Mouse (Mus musculus) hindbrain, embryonic 16.5 days (tissue): ENCODE results near the gene Rabif. TPM values are rescaled to one million over a fixed set of nuclear protein-coding genes. Genes with fewer than 3 reads are reported as not detected.
"Not testable (repeated sequence)": the region's sequence is repeated elsewhere in the genome, so short reads cannot be mapped to it uniquely, and the experiment has no call there.

Source experiments
- ATAC-seq: fragments of 200-750 bp; cut with Nextera tagmentation; 2 replicates; pipeline ENCODE4 v1.8.0; 2017; ENCODE audit warnings: moderate TSS enrichment, moderate library complexity
- H3K27ac ChIP-seq: fragments of 300-500 bp; sonication (generic); 2 replicates; pipeline ENCODE4 v1.5.1; 2014; ENCODE audit warnings: low read depth, mild to moderate bottlenecking, control low read depth, low read length, moderate library complexity
- H3K27me3 ChIP-seq: fragments of 300-500 bp; sonication (generic); replicated peaks from 2 replicates; pipeline ENCODE4 v1.6.1; 2014; ENCODE audit warnings: low read length; ENCODE audit not compliant: control insufficient read depth, insufficient read depth
- H3K36me3 ChIP-seq: fragments of 300-500 bp; sonication (generic); 2 replicates; pipeline ENCODE4 v1.6.1; 2014; ENCODE audit warnings: mild to moderate bottlenecking, low read length, moderate library complexity, mixed read lengths; ENCODE audit not compliant: control insufficient read depth, insufficient read depth
- H3K4me1 ChIP-seq: fragments of 300-500 bp; sonication (generic); 2 replicates; pipeline ENCODE4 v1.6.1; 2014; ENCODE audit warnings: low read depth, low read length; ENCODE audit not compliant: control insufficient read depth, insufficient read depth
- H3K4me2 ChIP-seq: fragments of 300-500 bp; sonication (generic); 2 replicates; pipeline ENCODE4 v1.6.1; 2014; ENCODE audit warnings: mild to moderate bottlenecking, low read length, control low read depth, moderate library complexity
- H3K4me3 ChIP-seq: fragments of 300-500 bp; sonication (generic); 2 replicates; pipeline ENCODE4 v1.5.1; 2014; ENCODE audit warnings: mild to moderate bottlenecking, low read length, control low read depth, moderate library complexity
- H3K9ac ChIP-seq: fragments of 300-500 bp; sonication (generic); 2 replicates; pipeline ENCODE4 v1.6.1; 2014; ENCODE audit warnings: low read depth, mild to moderate bottlenecking, control low read depth, low read length, moderate library complexity
- H3K9me3 ChIP-seq: fragments of 300-500 bp; sonication (generic); 2 replicates; pipeline ENCODE4 v1.6.1; 2014; ENCODE audit warnings: mild to moderate bottlenecking, low read length, moderate library complexity; ENCODE audit not compliant: control insufficient read depth
- WGBS: fragments of 180-500 bp; shearing (Covaris S2); extraction: QIAGEN DNeasy Blood & Tissue Kit; methylation state at CpG from one replicate; pipeline ENCODE4 v1.1.7; 2014; 5-methylcytosine and 5-hydroxymethylcytosine counted together
- polyA plus RNA-seq: library from polyadenylated mRNA; unstranded; fragments of >200 nt; fragmentation: Nextera tagmentation; extraction: Ambion mirVana; gene quantifications from 2 replicates; pipeline ENCODE4 v1.2.1, GENCODE M21; 2015

Rabif gene
- polyA plus RNA-seq, 1 experiment from 2014 or later, result 81.5 TPM

- no peak overlapping the region for H3K4me2 ChIP-seq
- WGBS, result 96% methylated on average over 8 of the region's 8 CpGs
- no peak overlapping the region for H3K4me3 ChIP-seq
- H3K9me3 ChIP-seq, result no peaks in the 10 kb centered on the region
- H3K4me1 ChIP-seq, result no peaks in the 10 kb centered on the region
- H3K27me3 ChIP-seq, result no peaks in the 10 kb centered on the region
- H3K9ac ChIP-seq, result no peak overlapping the region
- no peak for ATAC-seq
- peaks cover 23% of the 10 kb centered on the region for H3K36me3 ChIP-seq
- no peak overlapping the region for H3K27ac ChIP-seq
Measured at GRCm38 (mm10) chr1:134506201-134506600, 11.8 kb downstream of the Rabif start.

- Histone ChIP-seq H3K4me1 (peaks cover 12% of the 10 kb centered on the region), H3K4me3 (no peak overlapping the region), H3K4me2 (no peak overlapping the region), H3K27ac (no peak overlapping the region), H3K36me3 (peaks cover 23% of the 10 kb centered on the region), H3K9me3 (no peaks in the 10 kb centered on the region), H3K9ac (no peak overlapping the region), H3K27me3 (peaks cover 1% of the 10 kb centered on the region)
- ATAC-seq, result no peak
- 65% methylated on average over 7 of the region's 7 CpGs for WGBS
Measured at GRCm38 (mm10) chr1:134510018-134510417, 15.6 kb downstream of the Rabif start.

DNA sequence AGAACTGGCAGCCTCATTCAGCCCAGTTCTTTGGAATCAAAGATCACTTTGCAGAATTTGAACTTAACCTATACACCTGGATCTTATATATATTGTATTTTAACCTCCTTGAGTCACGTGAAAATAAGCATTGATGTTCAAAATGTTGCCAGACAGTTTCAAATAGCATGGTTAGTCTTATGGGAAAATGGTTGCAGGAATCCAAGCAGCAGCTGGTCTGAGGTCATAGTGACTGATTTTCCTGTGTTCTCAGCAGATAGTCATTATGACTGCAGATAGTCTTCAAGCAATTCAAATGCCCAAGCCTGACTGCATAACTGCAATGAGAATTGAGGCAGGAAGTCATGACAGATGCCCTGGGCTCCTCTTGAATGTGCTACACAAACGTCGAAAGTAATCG lies 17.7 kb downstream of the Rabif start:
- Histone ChIP-seq H3K4me1 (peaks cover 12% of the 10 kb centered on the region), H3K27ac (no peak overlapping the region), H3K27me3 (peaks cover 3% of the 10 kb centered on the region), H3K36me3 (peaks cover 10% of the 10 kb centered on the region), H3K9ac (no peak overlapping the region), H3K4me3 (no peak overlapping the region), H3K4me2 (no peak overlapping the region), H3K9me3 (no peaks in the 10 kb centered on the region)
- ATAC-seq, result no peak
- 47% methylated on average over 4 of the region's 4 CpGs for WGBS

GRCm38 (mm10) chr1:134512584-134512983 lies 18.1 kb downstream of the Rabif start:
- no peak for ATAC-seq
- Histone ChIP-seq H3K27ac (no peak overlapping the region), H3K27me3 (peaks cover 3% of the 10 kb centered on the region), H3K9me3 (no peaks in the 10 kb centered on the region), H3K4me3 (no peak overlapping the region; the same call in 1 of the 2 replicates), H3K36me3 (peaks cover 7% of the 10 kb centered on the region), H3K9ac (no peak overlapping the region), H3K4me1 (peaks cover 12% of the 10 kb centered on the region), H3K4me2 (peak overlapping the region; percentile 84; the same call in 1 of the 2 replicates)
- WGBS, result 48% methylated on average over 6 of the region's 6 CpGs

- Histone ChIP-seq H3K4me1 (peaks cover 12% of the 10 kb centered on the region), H3K9me3 (no peaks in the 10 kb centered on the region), H3K27me3 (peaks cover 3% of the 10 kb centered on the region), H3K27ac (no peak overlapping the region), H3K36me3 (peaks cover under 1% of the 10 kb centered on the region; the same call in 1 of the 2 replicates), H3K9ac (peak overlapping the region; percentile 67), H3K4me2 (peak overlapping the region; percentile 84), H3K4me3 (peak overlapping the region; percentile 43)
- peak; percentile 56 for ATAC-seq
- 2% methylated on average over 34 of the region's 38 CpGs for WGBS
Measured at GRCm38 (mm10) chr1:134513312-134513860, 18.9 kb downstream of the Rabif start.

DNA sequence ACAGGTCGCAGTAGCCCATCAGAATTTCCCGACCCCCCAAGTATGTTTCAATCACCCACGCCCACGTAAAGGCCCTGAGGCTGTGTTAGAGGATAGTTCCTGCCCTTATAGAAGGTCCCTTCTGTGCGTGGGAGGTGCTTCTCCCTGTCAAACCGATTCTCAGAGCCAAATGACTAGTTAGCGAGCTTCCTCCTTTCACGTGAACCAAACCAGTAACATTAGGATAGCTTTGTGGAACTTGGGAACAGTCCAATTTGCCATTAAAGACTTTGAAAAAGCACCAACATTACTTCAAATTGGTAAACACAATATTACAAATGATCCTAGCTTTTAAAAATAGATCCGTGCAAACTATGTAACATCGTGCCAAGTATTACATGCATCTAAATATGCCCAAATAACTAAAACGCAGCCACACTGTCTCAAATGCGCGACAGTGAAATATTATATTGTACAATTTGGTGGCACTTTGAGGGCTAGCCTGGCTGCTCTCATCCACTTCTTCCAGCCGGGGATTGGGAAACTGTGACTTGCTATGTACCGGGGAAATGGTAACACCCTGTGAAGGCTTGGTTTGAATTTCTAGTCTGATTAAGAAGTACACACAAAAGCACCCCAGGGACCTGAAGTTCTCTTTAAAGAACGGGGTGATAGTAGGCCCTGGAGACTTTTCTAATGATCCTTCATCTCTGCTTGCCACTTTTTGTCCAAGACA lies 19.6 kb downstream of the Rabif start:
- Histone ChIP-seq H3K4me3 (peak overlapping the region; percentile 43), H3K9ac (no peak overlapping the region; the same call in 1 of the 2 replicates), H3K4me1 (peaks cover 12% of the 10 kb centered on the region), H3K27me3 (peaks cover 3% of the 10 kb centered on the region), H3K27ac (no peak overlapping the region), H3K9me3 (no peaks in the 10 kb centered on the region), H3K4me2 (peak overlapping the region; percentile 84), H3K36me3 (no peaks in the 10 kb centered on the region)
- WGBS, result 45% methylated on average over 16 of the region's 16 CpGs
- ATAC-seq, result no peak

GRCm38 (mm10) chr1:134515891-134516290 lies 21.4 kb downstream of the Rabif start:
- 73% methylated on average over 2 of the region's 2 CpGs for WGBS
- no peak for ATAC-seq
- H3K27ac ChIP-seq, result no peak overlapping the region

GRCm38 (mm10) chr1:134516491-134517198 lies 22.2 kb downstream of the Rabif start:
- no peaks in the 10 kb centered on the region for H3K36me3 ChIP-seq
- H3K4me3 ChIP-seq, result no peak overlapping the region
- H3K9me3 ChIP-seq, result no peaks in the 10 kb centered on the region
- H3K4me1 ChIP-seq, result peaks cover 12% of the 10 kb centered on the region
- ATAC-seq, result peak; percentile 21; the same call in 1 of the 2 replicates
- H3K9ac ChIP-seq, result no peak overlapping the region
- peaks cover 3% of the 10 kb centered on the region for H3K27me3 ChIP-seq
- H3K27ac ChIP-seq, result no peak overlapping the region; the same call in 1 of the 2 replicates
- 26% methylated on average over 4 of the region's 4 CpGs for WGBS
- no peak overlapping the region for H3K4me2 ChIP-seq

More at GRCm38 (mm10) chr1:134515891-134516290, 21.4 kb downstream of the Rabif start:
- H3K27me3 ChIP-seq, result peaks cover 3% of the 10 kb centered on the region
- no peaks in the 10 kb centered on the region for H3K36me3 ChIP-seq
- H3K4me1 ChIP-seq, result peaks cover 12% of the 10 kb centered on the region
- no peak overlapping the region for H3K4me2 ChIP-seq
- H3K9me3 ChIP-seq, result no peaks in the 10 kb centered on the region
- no peak overlapping the region for H3K9ac ChIP-seq
- H3K4me3 ChIP-seq, result no peak overlapping the region

GRCm38 (mm10) chr1:134517841-134518240 lies 23.4 kb downstream of the Rabif start:
- WGBS, result 98% methylated on average over 10 of the region's 14 CpGs
- H3K4me1 ChIP-seq, H3K27ac ChIP-seq, H3K9me3 ChIP-seq, H3K9ac ChIP-seq, H3K4me3 ChIP-seq, ATAC-seq, H3K36me3 ChIP-seq, H3K4me2 ChIP-seq, H3K27me3 ChIP-seq: not testable (repeated sequence)
